Mouse (Mus musculus) hindbrain, embryonic 14.5 days (tissue): ENCODE data around the gene Tubb5. TPM values are rescaled to one million over a fixed set of nuclear protein-coding genes. Genes with fewer than 3 reads are reported as not detected.

Experiments
- microRNA-seq: library from miRNA; unstranded; fragments of <30 nt; microRNA quantifications from one replicate; pipeline ENCODE4, GENCODE M21; 2016
- polyA plus RNA-seq: library from polyadenylated mRNA; unstranded; fragments of >200 nt; fragmentation: Nextera tagmentation; extraction: Ambion mirVana; gene quantifications from 2 replicates; pipeline ENCODE4 v1.2.1, GENCODE M21; 2014

Gene Tubb5
- polyA plus RNA-seq, 1 experiment from 2014 or later = 1,664 TPM

Small RNA genes within 50 kb of the gene (microRNA-seq; reads per million reads assigned to microRNA genes)
- 0.48 reads per million for gene Gm28033

Other genes starting within 250 kb of the Tubb5 start
- not detected in 2 replicates for gene Sfta2, start 236.8 kb downstream of the Tubb5 start, polyA plus RNA-seq
- gene Gm9573, start 211.7 kb downstream of the Tubb5 start, polyA plus RNA-seq = not detected in 2 replicates
- 0.09 TPM in 1 of 2 replicates, not detected in the other for gene Mucl3, start 194.6 kb downstream of the Tubb5 start, polyA plus RNA-seq
- gene Vars2, start 170.7 kb downstream of the Tubb5 start, polyA plus RNA-seq = 14.8 and 14.9 TPM in 2 replicates
- 21.3 and 22.8 TPM in 2 replicates for gene Gtf2h4, start 164.6 kb downstream of the Tubb5 start, polyA plus RNA-seq
- gene Ddr1, start 133.7 kb downstream of the Tubb5 start, polyA plus RNA-seq = 62.7 and 72.5 TPM in 2 replicates
- gene Ier3, start 16.6 kb downstream of the Tubb5 start, polyA plus RNA-seq = 6.6 and 7.5 TPM in 2 replicates
- gene Flot1, start 15.1 kb downstream of the Tubb5 start, polyA plus RNA-seq = 86.3 and 96.6 TPM in 2 replicates
- 9.2 and 10.7 TPM in 2 replicates for gene Mdc1, start 3.2 kb upstream of the Tubb5 start, polyA plus RNA-seq
- 18.2 and 20.3 TPM in 2 replicates for gene Nrm, start 23.0 kb upstream of the Tubb5 start, polyA plus RNA-seq
- gene Ppp1r18, start 27.3 kb upstream of the Tubb5 start, polyA plus RNA-seq = 18.8 and 20.7 TPM in 2 replicates
- 25.8 and 29.0 TPM in 2 replicates for gene Dhx16, start 41.5 kb upstream of the Tubb5 start, polyA plus RNA-seq
- gene 2310061I04Rik, start 59.1 kb upstream of the Tubb5 start, polyA plus RNA-seq = 55.3 and 57.5 TPM in 2 replicates
- 387 and 408 TPM in 2 replicates for gene Atat1, start 71.8 kb upstream of the Tubb5 start, polyA plus RNA-seq
- gene Mrps18b, start 78.1 kb upstream of the Tubb5 start, polyA plus RNA-seq = 61.4 and 63.6 TPM in 2 replicates
- 34.8 and 37.9 TPM in 2 replicates for gene Ppp1r10, start 78.1 kb upstream of the Tubb5 start, polyA plus RNA-seq
- 65.5 and 74.9 TPM in 2 replicates for gene Abcf1, start 131.5 kb upstream of the Tubb5 start, polyA plus RNA-seq
- 46.8 and 52.2 TPM in 2 replicates for gene Gnl1, start 141.5 kb upstream of the Tubb5 start, polyA plus RNA-seq
- 70.4 and 83.1 TPM in 2 replicates for gene Prr3, start 141.9 kb upstream of the Tubb5 start, polyA plus RNA-seq
- gene H2-T24, start 182.3 kb upstream of the Tubb5 start, polyA plus RNA-seq = 9.1 and 11.7 TPM in 2 replicates
- gene H2-T23, start 194.5 kb upstream of the Tubb5 start, polyA plus RNA-seq = 3.0 and 4.1 TPM in 2 replicates
- gene H2-T22, start 204.4 kb upstream of the Tubb5 start, polyA plus RNA-seq = 7.2 and 8.0 TPM in 2 replicates
- gene Gm6034, start 204.7 kb upstream of the Tubb5 start, polyA plus RNA-seq = not detected in 2 replicates
- gene Gm11127, start 220.1 kb upstream of the Tubb5 start, polyA plus RNA-seq = 0.25 TPM in 1 of 2 replicates, not detected in the other